Mouse (Mus musculus) liver, embryonic 11.5 days (tissue): ENCODE data around the gene March6. TPM values are rescaled to one million over a fixed set of nuclear protein-coding genes. Genes with fewer than 3 reads are reported as not detected.

Experiments used
- ATAC-seq: fragments of 200-750 bp; cut with Nextera tagmentation; replicated peaks from 2 replicates; pipeline ENCODE4 v1.8.0; 2017; ENCODE audit warnings: moderate number of reproducible peaks, mild to moderate bottlenecking, moderate TSS enrichment, moderate library complexity; ENCODE audit not compliant: low FRiP score
- DNase-seq: peaks from one replicate; pipeline ENCODE4 v3.0.0-alpha.2; 2017; ENCODE audit warnings: low spot score
- H3K27ac ChIP-seq: fragments of 300-500 bp; sonication (generic); 2 replicates; pipeline ENCODE4 v1.5.1; 2014; ENCODE audit warnings: mild to moderate bottlenecking, low read depth, low read length, control low read depth
- H3K27me3 ChIP-seq: fragments of 300-500 bp; sonication (generic); replicated peaks from 2 replicates; pipeline ENCODE4 v1.6.1; 2014; ENCODE audit warnings: low read length, mixed read lengths; ENCODE audit not compliant: control insufficient read depth, insufficient read depth
- H3K36me3 ChIP-seq: fragments of 300-500 bp; sonication (generic); 2 replicates; pipeline ENCODE4 v1.6.1; 2014; ENCODE audit warnings: mild to moderate bottlenecking, low read length, moderate library complexity, mixed read lengths; ENCODE audit not compliant: control insufficient read depth, insufficient read depth
- H3K4me1 ChIP-seq: fragments of 300-500 bp; sonication (generic); replicated peaks from 2 replicates; pipeline ENCODE4 v1.6.1; 2014; ENCODE audit warnings: low read length, mixed read lengths; ENCODE audit not compliant: control insufficient read depth, insufficient read depth
- H3K4me2 ChIP-seq: fragments of 300-500 bp; sonication (generic); 2 replicates; pipeline ENCODE4 v1.6.1; 2014; ENCODE audit warnings: mild to moderate bottlenecking, control low read depth, moderate library complexity
- H3K4me3 ChIP-seq: fragments of 300-500 bp; sonication (generic); 2 replicates; pipeline ENCODE4 v1.5.1; 2014; ENCODE audit warnings: low read depth, low read length, control low read depth
- H3K9ac ChIP-seq: fragments of 300-500 bp; sonication (generic); 2 replicates; pipeline ENCODE4 v1.6.1; 2014; ENCODE audit warnings: low read depth, low read length, control low read depth
- H3K9me3 ChIP-seq: fragments of 300-500 bp; sonication (generic); 2 replicates; pipeline ENCODE4 v1.6.1; 2016; ENCODE audit warnings: low read length, inconsistent platforms, mixed read lengths; ENCODE audit not compliant: control insufficient read depth
- WGBS: fragments of 180-500 bp; shearing (Covaris S2); extraction: QIAGEN DNeasy Blood & Tissue Kit; methylation state at CpG from one replicate; pipeline ENCODE4 v1.1.7; 2014; 5-methylcytosine and 5-hydroxymethylcytosine counted together
- polyA plus RNA-seq: library from polyadenylated mRNA; unstranded; fragments of >200 nt; fragmentation: Nextera tagmentation; extraction: Ambion mirVana; gene quantifications from 2 replicates; pipeline ENCODE4 v1.2.1, GENCODE M21; 2014

The March6 gene
- polyA plus RNA-seq, 1 experiment from 2014 or later = 36.1 TPM

DNA sequence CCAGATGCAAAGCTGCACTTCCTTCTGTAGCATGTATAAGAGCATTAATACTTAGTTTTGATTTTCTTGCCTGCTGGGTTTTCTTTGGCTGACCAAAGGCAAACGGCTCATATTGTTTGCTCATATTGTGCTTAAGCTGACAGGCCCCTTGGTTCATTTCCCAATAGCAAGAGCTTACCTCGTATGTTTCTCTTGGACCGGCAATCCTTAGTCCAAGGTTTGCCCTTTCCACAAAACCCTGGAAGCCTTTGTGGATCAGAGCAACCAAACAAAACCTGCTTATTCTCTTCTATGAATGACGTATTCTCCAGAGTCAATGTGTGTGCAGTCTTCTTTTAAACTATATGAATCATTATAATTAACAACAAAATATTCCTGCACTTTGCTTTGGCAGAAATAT is 19.5 kb upstream of the March6 start:
- Histone ChIP-seq H3K9me3 (no peaks in the 10 kb centered on the region), H3K4me1 (peaks cover 2% of the 10 kb centered on the region), H3K4me3 (no peak overlapping the region), H3K36me3 (no peaks in the 10 kb centered on the region), H3K4me2 (no peak overlapping the region), H3K27ac (no peak overlapping the region), H3K9ac (no peak overlapping the region), H3K27me3 (no peaks in the 10 kb centered on the region)
- WGBS = 83% methylated on average over 4 of the region's 4 CpGs
- ATAC-seq = no peak
- no peak for DNase-seq

GRCm38 (mm10) chr15:31547421-31547820 is 16.6 kb upstream of the March6 start:
- WGBS = 53% methylated on average over 5 of the region's 5 CpGs
- H3K4me3 ChIP-seq = no peak overlapping the region
- no peaks in the 10 kb centered on the region for H3K36me3 ChIP-seq
- DNase-seq (no peak), ATAC-seq (no peak)
- H3K9ac ChIP-seq = no peak overlapping the region
- H3K4me2 ChIP-seq = no peak overlapping the region
- H3K27me3 ChIP-seq = no peaks in the 10 kb centered on the region
- H3K9me3 ChIP-seq = no peaks in the 10 kb centered on the region
- peaks cover 12% of the 10 kb centered on the region for H3K4me1 ChIP-seq
- no peak overlapping the region for H3K27ac ChIP-seq

GRCm38 (mm10) chr15:31546291-31546690 is 15.4 kb upstream of the March6 start:
- peaks cover 22% of the 10 kb centered on the region for H3K4me1 ChIP-seq
- H3K36me3 ChIP-seq = no peaks in the 10 kb centered on the region
- no peak for ATAC-seq
- H3K4me2 ChIP-seq = no peak overlapping the region
- 83% methylated on average over 6 of the region's 6 CpGs for WGBS
- no peak for DNase-seq
- H3K9me3 ChIP-seq = no peaks in the 10 kb centered on the region
- no peaks in the 10 kb centered on the region for H3K27me3 ChIP-seq
- H3K4me3 ChIP-seq = no peak overlapping the region
- no peak overlapping the region for H3K27ac ChIP-seq
- H3K9ac ChIP-seq = no peak overlapping the region

- DNase-seq = no peak
- Histone ChIP-seq H3K27ac (no peak overlapping the region), H3K27me3 (no peaks in the 10 kb centered on the region), H3K4me1 (peaks cover 34% of the 10 kb centered on the region), H3K4me3 (no peak overlapping the region), H3K9me3 (no peaks in the 10 kb centered on the region), H3K9ac (no peak overlapping the region), H3K36me3 (no peaks in the 10 kb centered on the region), H3K4me2 (no peak overlapping the region)
- WGBS = 48% methylated on average over 1 of the region's 1 CpGs
- ATAC-seq = no peak
These were observed 14.2 kb upstream of the March6 start for GRCm38 (mm10) chr15:31545058-31545457.

- Histone ChIP-seq H3K27ac (peak overlapping the region; percentile 43; the same call in 1 of the 2 replicates), H3K4me1 (peaks cover 42% of the 10 kb centered on the region), H3K36me3 (no peaks in the 10 kb centered on the region), H3K27me3 (no peaks in the 10 kb centered on the region), H3K9me3 (no peaks in the 10 kb centered on the region), H3K9ac (no peak overlapping the region), H3K4me2 (peak overlapping the region; percentile 42), H3K4me3 (no peak overlapping the region)
- DNase-seq = no peak
- WGBS = 9% methylated on average over 3 of the region's 3 CpGs
- ATAC-seq = peak; percentile 36; the same call in 1 of the 2 replicates
These were observed 12.4 kb upstream of the March6 start for GRCm38 (mm10) chr15:31543246-31543645.

- H3K9ac ChIP-seq = no peak overlapping the region
- peak overlapping the region; percentile 52; the same call in 1 of the 2 replicates for H3K27ac ChIP-seq
- ATAC-seq = no peak
- H3K27me3 ChIP-seq = no peaks in the 10 kb centered on the region
- no peak overlapping the region for H3K4me3 ChIP-seq
- no peaks in the 10 kb centered on the region for H3K9me3 ChIP-seq
- DNase-seq = no peak
- H3K4me1 ChIP-seq = peaks cover 42% of the 10 kb centered on the region
- peak overlapping the region; percentile 42 for H3K4me2 ChIP-seq
- no peaks in the 10 kb centered on the region for H3K36me3 ChIP-seq
- WGBS = 11% methylated on average over 10 of the region's 10 CpGs
These were observed 11.4 kb upstream of the March6 start for GRCm38 (mm10) chr15:31542013-31542958.

DNA sequence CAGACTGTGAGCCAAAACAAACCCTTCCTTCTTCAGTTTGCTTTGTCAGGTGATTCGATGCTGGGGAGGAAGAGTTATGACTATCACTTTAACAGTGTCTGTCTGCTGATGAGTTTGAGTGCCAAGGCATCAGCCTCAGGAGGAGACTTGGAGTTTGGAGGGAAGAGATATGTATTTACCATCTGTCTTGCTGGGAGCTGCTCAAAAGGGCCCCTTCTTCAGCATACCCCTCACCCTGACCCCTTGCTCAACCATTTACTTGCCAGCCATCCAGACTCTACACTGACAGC is 9.6 kb upstream of the March6 start:
- Histone ChIP-seq H3K4me1 (peaks cover 53% of the 10 kb centered on the region), H3K9me3 (no peaks in the 10 kb centered on the region), H3K36me3 (no peaks in the 10 kb centered on the region), H3K4me2 (peak overlapping the region; percentile 61), H3K27me3 (no peaks in the 10 kb centered on the region), H3K27ac (peak overlapping the region; percentile 57), H3K9ac (peak overlapping the region; percentile 66), H3K4me3 (peak overlapping the region; percentile 1; the same call in 1 of the 2 replicates)
- no peak for DNase-seq
- ATAC-seq = peak; percentile 42
- WGBS = 44% methylated on average over 1 of the region's 1 CpGs

DNA sequence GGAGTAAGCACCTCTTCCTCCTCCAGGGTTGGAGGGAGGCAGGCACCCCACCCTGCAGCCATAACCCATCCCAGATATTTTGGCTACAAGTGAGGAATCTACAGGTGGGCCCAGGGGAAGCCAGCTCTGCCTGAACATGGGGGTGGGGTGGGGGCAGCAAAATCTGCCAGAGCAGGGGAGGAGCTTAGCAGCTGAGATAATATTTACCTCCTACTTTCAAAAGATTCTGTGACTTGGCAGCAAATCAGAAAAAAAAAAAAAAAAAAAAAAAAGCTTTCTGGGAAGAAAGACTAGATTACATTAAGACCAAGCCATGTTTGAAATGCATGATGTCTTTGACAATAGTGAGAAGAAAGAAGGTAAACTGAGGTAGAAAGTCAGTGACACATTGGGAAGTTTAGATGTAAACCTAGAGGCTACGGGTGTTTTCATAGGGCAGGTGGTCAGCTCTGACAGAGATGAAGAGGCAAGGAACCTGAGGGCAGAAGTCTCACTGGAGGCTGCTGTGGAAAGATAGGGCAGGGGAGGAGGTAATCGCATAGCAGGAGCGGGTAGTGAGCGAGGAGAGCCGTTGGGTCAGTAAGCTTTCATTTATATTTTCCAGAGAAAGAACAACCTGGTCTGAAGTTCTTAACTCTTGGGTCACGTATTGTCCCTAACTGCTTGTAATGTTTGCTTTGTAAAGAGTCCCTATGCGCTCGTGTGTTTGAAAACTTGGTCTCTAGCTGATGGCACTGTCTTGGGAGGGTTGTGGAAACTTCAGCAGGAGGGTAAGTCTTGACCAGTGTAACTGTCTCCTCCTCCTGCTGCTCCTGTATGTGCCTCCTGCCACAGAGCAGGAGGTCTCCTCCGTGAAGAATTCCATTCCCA is 9.0 kb upstream of the March6 start:
- Histone ChIP-seq H3K4me2 (peak overlapping the region; percentile 61), H3K4me1 (peaks cover 54% of the 10 kb centered on the region), H3K9me3 (no peaks in the 10 kb centered on the region), H3K36me3 (no peaks in the 10 kb centered on the region), H3K4me3 (peak overlapping the region; percentile 1; the same call in 1 of the 2 replicates), H3K27ac (peak overlapping the region; percentile 57), H3K9ac (peak overlapping the region; percentile 66), H3K27me3 (no peaks in the 10 kb centered on the region)
- 36% methylated on average over 9 of the region's 9 CpGs for WGBS
- no peak for DNase-seq
- ATAC-seq = peak; percentile 87
